Mouse (Mus musculus) hindbrain, embryonic 14.5 days (tissue): Measurements from ENCODE around the gene Celf2. TPM values are rescaled to one million over a fixed set of nuclear protein-coding genes. Genes with fewer than 3 reads are reported as not detected.

Source experiments
- ATAC-seq: fragments of 200-750 bp; cut with Nextera tagmentation; 2 replicates; pipeline ENCODE4 v1.8.0; 2017; ENCODE audit warnings: moderate number of reproducible peaks, mild to moderate bottlenecking, moderate TSS enrichment, moderate library complexity; ENCODE audit not compliant: low FRiP score
- DNase-seq: peaks from one replicate; pipeline ENCODE4 v3.0.0-alpha.2; 2015; ENCODE audit warnings: low spot score
- H3K27ac ChIP-seq: fragments of 300-500 bp; sonication (generic); 2 replicates; pipeline ENCODE4 v1.5.1; 2014; ENCODE audit warnings: mild to moderate bottlenecking, moderate library complexity
- H3K27me3 ChIP-seq: fragments of 300-500 bp; sonication (generic); 2 replicates; pipeline ENCODE4 v1.6.1; 2014; ENCODE audit warnings: mild to moderate bottlenecking, low read length, mixed read lengths; ENCODE audit not compliant: control insufficient read depth, insufficient read depth
- H3K36me3 ChIP-seq: fragments of 300-500 bp; sonication (generic); replicated peaks from 2 replicates; pipeline ENCODE4 v1.6.1; 2014; ENCODE audit not compliant: control insufficient read depth, insufficient read depth
- H3K4me1 ChIP-seq: fragments of 300-500 bp; sonication (generic); replicated peaks from 2 replicates; pipeline ENCODE4 v1.6.1; 2014; ENCODE audit warnings: antibody characterized with exemption, low read length, mixed read lengths; ENCODE audit not compliant: control insufficient read depth, insufficient read depth
- H3K4me2 ChIP-seq: fragments of 300-500 bp; sonication (generic); replicated peaks from 2 replicates; pipeline ENCODE4 v1.6.1; 2014; ENCODE audit warnings: mild to moderate bottlenecking, moderate library complexity
- H3K4me3 ChIP-seq: fragments of 300-500 bp; sonication (generic); replicated peaks from 2 replicates; pipeline ENCODE4 v1.5.1; 2014; ENCODE audit warnings: mild to moderate bottlenecking, low read length
- H3K9ac ChIP-seq: fragments of 300-500 bp; sonication (generic); 2 replicates; pipeline ENCODE4 v1.6.1; 2014
- H3K9me3 ChIP-seq: fragments of 300-500 bp; sonication (generic); 2 replicates; pipeline ENCODE4 v1.6.1; 2016; ENCODE audit warnings: low read length; ENCODE audit not compliant: control insufficient read depth
- WGBS: fragments of 180-500 bp; shearing (Covaris S2); extraction: QIAGEN DNeasy Blood & Tissue Kit; methylation state at CpG from one replicate; pipeline ENCODE4 v1.1.7; 2014; 5-methylcytosine and 5-hydroxymethylcytosine counted together
- polyA plus RNA-seq: library from polyadenylated mRNA; unstranded; fragments of >200 nt; fragmentation: Nextera tagmentation; extraction: Ambion mirVana; gene quantifications from 2 replicates; pipeline ENCODE4 v1.2.1, GENCODE M21; 2014

The Celf2 gene
- polyA plus RNA-seq, 1 experiment from 2014 or later, result 131 TPM

GRCm38 (mm10) chr2:6849388-6849787 is 660.0 kb downstream of the Celf2 start:
- ATAC-seq (peak; percentile 27; the same call in 1 of the 2 replicates), DNase-seq (no peak)
- Histone ChIP-seq H3K9me3 (no peaks in the 10 kb centered on the region), H3K27me3 (no peaks in the 10 kb centered on the region), H3K4me1 (0 out of 2 replicates have a peak, but pooled peaks cover 3% of the 10 kb centered on the region), H3K4me2 (no peak overlapping the region), H3K9ac (no peak overlapping the region), H3K4me3 (no peak overlapping the region), H3K36me3 (no peaks in the 10 kb centered on the region), H3K27ac (no peak overlapping the region)
- WGBS, result 46% methylated on average over 3 of the region's 3 CpGs

GRCm38 (mm10) chr2:6830021-6830420 is 679.3 kb downstream of the Celf2 start:
- H3K27me3 ChIP-seq, result no peaks in the 10 kb centered on the region
- no peak overlapping the region for H3K27ac ChIP-seq
- H3K36me3 ChIP-seq, result no peaks in the 10 kb centered on the region
- H3K4me3 ChIP-seq, result no peak overlapping the region
- DNase-seq (no peak), ATAC-seq (no peak)
- H3K4me1 ChIP-seq, result peaks cover 17% of the 10 kb centered on the region; the same call in 1 of the 2 replicates
- no peaks in the 10 kb centered on the region for H3K9me3 ChIP-seq
- WGBS, result 88% methylated on average over 6 of the region's 6 CpGs
- no peak overlapping the region for H3K9ac ChIP-seq
- no peak overlapping the region for H3K4me2 ChIP-seq

GRCm38 (mm10) chr2:6827583-6827982 is 681.8 kb downstream of the Celf2 start:
- no peak for DNase-seq
- ATAC-seq, result peak; percentile 65; the same call in 1 of the 2 replicates

GRCm38 (mm10) chr2:6823021-6823420 is 686.3 kb downstream of the Celf2 start:
- H3K9me3 ChIP-seq, result no peaks in the 10 kb centered on the region
- DNase-seq, result no peak
- no peaks in the 10 kb centered on the region for H3K36me3 ChIP-seq
- WGBS, result 85% methylated on average over 1 of the region's 1 CpGs
- H3K9ac ChIP-seq, result no peak overlapping the region
- H3K27ac ChIP-seq, result no peak overlapping the region
- H3K4me2 ChIP-seq, result no peak overlapping the region
- no peaks in the 10 kb centered on the region for H3K27me3 ChIP-seq
- ATAC-seq, result no peak
- peaks cover 18% of the 10 kb centered on the region; the same call in 1 of the 2 replicates for H3K4me1 ChIP-seq
- H3K4me3 ChIP-seq, result no peak overlapping the region

More at GRCm38 (mm10) chr2:6827583-6827982, 681.8 kb downstream of the Celf2 start:
- Histone ChIP-seq H3K4me3 (no peak overlapping the region), H3K9me3 (no peaks in the 10 kb centered on the region), H3K9ac (no peak overlapping the region), H3K27me3 (no peaks in the 10 kb centered on the region), H3K4me1 (peaks cover 17% of the 10 kb centered on the region; the same call in 1 of the 2 replicates), H3K4me2 (no peak overlapping the region), H3K27ac (no peak overlapping the region), H3K36me3 (no peaks in the 10 kb centered on the region)
- 29% methylated on average over 2 of the region's 2 CpGs for WGBS

- 59% methylated on average over 2 of the region's 2 CpGs for WGBS
- Histone ChIP-seq H3K4me1 (peaks cover 16% of the 10 kb centered on the region; the same call in 1 of the 2 replicates), H3K4me2 (no peak overlapping the region), H3K27ac (no peak overlapping the region), H3K9me3 (no peaks in the 10 kb centered on the region), H3K4me3 (no peak overlapping the region), H3K9ac (no peak overlapping the region), H3K36me3 (no peaks in the 10 kb centered on the region), H3K27me3 (no peaks in the 10 kb centered on the region)
- DNase-seq (no peak), ATAC-seq (no peak)
Measured at GRCm38 (mm10) chr2:6821593-6821992, 687.8 kb downstream of the Celf2 start.

GRCm38 (mm10) chr2:6815281-6815680 is 694.1 kb downstream of the Celf2 start:
- H3K9ac ChIP-seq, result no peak overlapping the region
- no peak overlapping the region for H3K4me2 ChIP-seq
- ATAC-seq (no peak), DNase-seq (no peak)
- 87% methylated on average over 2 of the region's 2 CpGs for WGBS
- H3K4me3 ChIP-seq, result no peak overlapping the region
- no peak overlapping the region for H3K27ac ChIP-seq
- no peaks in the 10 kb centered on the region for H3K36me3 ChIP-seq
- H3K9me3 ChIP-seq, result no peaks in the 10 kb centered on the region
- H3K4me1 ChIP-seq, result peaks cover 10% of the 10 kb centered on the region; the same call in 1 of the 2 replicates
- H3K27me3 ChIP-seq, result no peaks in the 10 kb centered on the region

GRCm38 (mm10) chr2:6808736-6809135 is 700.6 kb downstream of the Celf2 start:
- no peak overlapping the region for H3K4me3 ChIP-seq
- H3K4me2 ChIP-seq, result no peak overlapping the region
- H3K4me1 ChIP-seq, result 0 out of 2 replicates have a peak, but pooled peaks cover 3% of the 10 kb centered on the region
- H3K9ac ChIP-seq, result no peak overlapping the region
- 78% methylated on average over 1 of the region's 1 CpGs for WGBS
- ATAC-seq, result no peak
- no peaks in the 10 kb centered on the region for H3K36me3 ChIP-seq
- no peaks in the 10 kb centered on the region for H3K9me3 ChIP-seq
- no peak for DNase-seq
- no peaks in the 10 kb centered on the region for H3K27me3 ChIP-seq
- no peak overlapping the region for H3K27ac ChIP-seq

- H3K4me3 ChIP-seq, result no peak overlapping the region
- no peak overlapping the region for H3K9ac ChIP-seq
- H3K27me3 ChIP-seq, result no peaks in the 10 kb centered on the region
- H3K9me3 ChIP-seq, result no peaks in the 10 kb centered on the region
- DNase-seq (no peak), ATAC-seq (no peak)
- H3K36me3 ChIP-seq, result no peaks in the 10 kb centered on the region
- 28% methylated on average over 5 of the region's 5 CpGs for WGBS
- H3K27ac ChIP-seq, result no peak overlapping the region
- peaks cover 23% of the 10 kb centered on the region for H3K4me1 ChIP-seq
- H3K4me2 ChIP-seq, result no peak overlapping the region
Measured at GRCm38 (mm10) chr2:6796754-6797153, 712.6 kb downstream of the Celf2 start.

- 31% methylated on average over 5 of the region's 5 CpGs for WGBS
- Histone ChIP-seq H3K9me3 (no peaks in the 10 kb centered on the region), H3K27ac (no peak overlapping the region), H3K9ac (no peak overlapping the region), H3K4me2 (no peak overlapping the region), H3K4me3 (no peak overlapping the region), H3K27me3 (no peaks in the 10 kb centered on the region), H3K36me3 (no peaks in the 10 kb centered on the region), H3K4me1 (peaks cover 23% of the 10 kb centered on the region)
- no peak for DNase-seq
- ATAC-seq, result no peak
Measured at GRCm38 (mm10) chr2:6795995-6796588, 713.3 kb downstream of the Celf2 start.
